ENCODE assay signal across 29 mouse cellular contexts in genomic region chr6:137279576-137279975, GRCm38 (mm10). TPM values are rescaled to one million over a fixed set of nuclear protein-coding genes. Genes with fewer than 3 reads are reported as not detected.
DNase-seq lines count a peak whose midpoint lies in the region; ATAC-seq lines count a peak whose summit lies in the region.
"Had no signal": no experiment of that assay in that cellular context is flagged by ENCODE, and none has a peak within 500 bp of the region (broad histone marks: within the 10 kb centered on the region; RNA-seq: fewer than 3 reads in every experiment).

No protein-coding gene starts in this region.

- DNase-seq in forebrain, embryonic 11.5 days (ENCODE audit: low spot score): no peak
- DNase-seq in heart, adult 11 months: peak; percentile 23
- no peak for DNase-seq in heart, postnatal 36 days
- DNase-seq in midbrain, embryonic 11.5 days (ENCODE audit: low spot score, missing footprints): no peak
- no peak for DNase-seq in kidney, adult 9 months
- DNase-seq: adrenal gland, postnatal 10 days; adrenal gland, postnatal 36 days; B cell, adult 2 months; cerebellum, adult 11 months; cerebellum, adult 2 months; cerebellum, adult 9-11 months; cerebellum, postnatal 25 days; gastrocnemius, postnatal 14 days; heart, adult 18-20 months; heart, postnatal 10 days; heart, postnatal 4 days had no signal

- no peaks in the 10 kb centered on the region for H3K9me3 ChIP-seq in forebrain, embryonic 15.5 days
- no peaks in the 10 kb centered on the region for H3K9me3 ChIP-seq in forebrain, embryonic 11.5 days (ENCODE audit: control insufficient read depth, low read length)
- no peaks in the 10 kb centered on the region for H3K9me3 ChIP-seq in midbrain, embryonic 15.5 days
- H3K9me3 ChIP-seq in midbrain, embryonic 11.5 days (ENCODE audit: control insufficient read depth, low read length): no peaks in the 10 kb centered on the region; the same call in 1 of the 2 replicates
- H3K9me3 ChIP-seq: embryonic facial prominence, embryonic 12.5 days; embryonic facial prominence, embryonic 15.5 days; heart, embryonic 12.5 days; heart, embryonic 15.5 days had no signal

- no peak overlapping the region for H3K4me3 ChIP-seq in forebrain, embryonic 15.5 days
- H3K4me3 ChIP-seq in forebrain, embryonic 11.5 days (ENCODE audit: low read depth, low read length): no peak overlapping the region
- H3K4me3 ChIP-seq in midbrain, embryonic 15.5 days: no peak overlapping the region
- no peak overlapping the region for H3K4me3 ChIP-seq in midbrain, embryonic 11.5 days (ENCODE audit: low read depth, low read length)
- H3K4me3 ChIP-seq: embryonic facial prominence, embryonic 12.5 days; embryonic facial prominence, embryonic 15.5 days; heart, embryonic 12.5 days; heart, embryonic 15.5 days had no signal

- no peak overlapping the region for H3K4me2 ChIP-seq in forebrain, embryonic 15.5 days (replicated peaks)
- H3K4me2 ChIP-seq in forebrain, embryonic 11.5 days (ENCODE audit: low read depth, low read length, severe bottlenecking): no peak overlapping the region
- H3K4me2 ChIP-seq in midbrain, embryonic 15.5 days: no peak overlapping the region
- H3K4me2 ChIP-seq in midbrain, embryonic 11.5 days: no peak overlapping the region
- H3K4me2 ChIP-seq: embryonic facial prominence, embryonic 12.5 days; embryonic facial prominence, embryonic 15.5 days; heart, embryonic 12.5 days; heart, embryonic 15.5 days; hindbrain, embryonic 14.5 days had no signal

- WGBS in forebrain, embryonic 15.5 days: 22% methylated on average over 7 of the region's 7 CpGs
- WGBS in forebrain, embryonic 11.5 days: 75% methylated on average over 7 of the region's 7 CpGs
- WGBS in midbrain, embryonic 15.5 days: 44% methylated on average over 7 of the region's 7 CpGs
- 86% methylated on average over 7 of the region's 7 CpGs for WGBS in midbrain, embryonic 11.5 days

- no peak overlapping the region for H3K9ac ChIP-seq in forebrain, embryonic 15.5 days (replicated peaks)
- H3K9ac ChIP-seq in forebrain, embryonic 11.5 days (ENCODE audit: low read length): no peak overlapping the region
- H3K9ac ChIP-seq in midbrain, embryonic 15.5 days: no peak overlapping the region
- H3K9ac ChIP-seq in midbrain, embryonic 11.5 days (ENCODE audit: low read length): no peak overlapping the region
- H3K9ac ChIP-seq: embryonic facial prominence, embryonic 12.5 days; embryonic facial prominence, embryonic 15.5 days; heart, embryonic 12.5 days; heart, embryonic 15.5 days; hindbrain, embryonic 14.5 days had no signal

- no peaks in the 10 kb centered on the region for H3K36me3 ChIP-seq in forebrain, embryonic 15.5 days
- no peaks in the 10 kb centered on the region for H3K36me3 ChIP-seq in forebrain, embryonic 11.5 days (ENCODE audit: control insufficient read depth, insufficient read depth, low read length)
- H3K36me3 ChIP-seq in midbrain, embryonic 15.5 days (replicated peaks): no peaks in the 10 kb centered on the region
- H3K36me3 ChIP-seq in midbrain, embryonic 11.5 days (ENCODE audit: control insufficient read depth, insufficient read depth, low read length): no peaks in the 10 kb centered on the region
- H3K36me3 ChIP-seq: embryonic facial prominence, embryonic 12.5 days; embryonic facial prominence, embryonic 15.5 days; G1E; heart, embryonic 12.5 days; heart, embryonic 15.5 days had no signal

- H3K4me1 ChIP-seq in forebrain, embryonic 15.5 days: peaks cover 42% of the 10 kb centered on the region
- 0 out of 2 replicates have a peak, but pooled peaks cover 2% of the 10 kb centered on the region for H3K4me1 ChIP-seq in forebrain, embryonic 11.5 days (replicated peaks; ENCODE audit: control insufficient read depth, insufficient read depth, low read length)
- peaks cover 26% of the 10 kb centered on the region for H3K4me1 ChIP-seq in midbrain, embryonic 15.5 days
- no peaks in the 10 kb centered on the region; the same call in 1 of the 2 replicates for H3K4me1 ChIP-seq in midbrain, embryonic 11.5 days (ENCODE audit: control insufficient read depth, insufficient read depth, low read length)
- H3K4me1 ChIP-seq: embryonic facial prominence, embryonic 12.5 days; embryonic facial prominence, embryonic 15.5 days; heart, embryonic 12.5 days; heart, embryonic 15.5 days had no signal

- intact Hi-C loops in heart, postnatal 36 days (cut with DNase I): no loop called here

- ATAC-seq in forebrain, embryonic 15.5 days (replicated peaks): peak; percentile 38; the same call in 1 of the 2 replicates
- no peak for ATAC-seq in forebrain, embryonic 11.5 days (replicated peaks; ENCODE audit: low FRiP score)
- ATAC-seq in midbrain, embryonic 15.5 days (replicated peaks): 0 out of 2 replicates have a peak, but pooled peaks have one; percentile 14
- ATAC-seq in midbrain, embryonic 11.5 days (ENCODE audit: low FRiP score): no peak
- ATAC-seq: hindbrain, postnatal 0 days; inflammation-experienced regulatory T-cells, adult 6 months; intestine, embryonic 16.5 days; Patski had no signal

- H3K27ac ChIP-seq in forebrain, embryonic 15.5 days (replicated peaks): 0 out of 2 replicates have a peak overlapping the region, but pooled peaks have one; percentile 32
- no peak overlapping the region for H3K27ac ChIP-seq in forebrain, embryonic 11.5 days (ENCODE audit: low read depth, low read length)
- no peak overlapping the region for H3K27ac ChIP-seq in midbrain, embryonic 15.5 days
- H3K27ac ChIP-seq in midbrain, embryonic 11.5 days (ENCODE audit: low read depth, low read length): no peak overlapping the region
- H3K27ac ChIP-seq: embryonic facial prominence, embryonic 12.5 days; embryonic facial prominence, embryonic 15.5 days; heart, embryonic 15.5 days; hindbrain, embryonic 14.5 days; hindbrain, postnatal 0 days had no signal

- H3K27me3 ChIP-seq in forebrain, embryonic 15.5 days: no peaks in the 10 kb centered on the region
- H3K27me3 ChIP-seq in forebrain, embryonic 11.5 days (ENCODE audit: control insufficient read depth, insufficient read depth, low read length): no peaks in the 10 kb centered on the region
- no peaks in the 10 kb centered on the region for H3K27me3 ChIP-seq in midbrain, embryonic 15.5 days (replicated peaks)
- H3K27me3 ChIP-seq in midbrain, embryonic 11.5 days (ENCODE audit: control insufficient read depth, insufficient read depth, low read length): no peaks in the 10 kb centered on the region
- H3K27me3 ChIP-seq: CH12.LX; embryonic facial prominence, embryonic 12.5 days; embryonic facial prominence, embryonic 15.5 days; heart, embryonic 12.5 days; heart, embryonic 15.5 days had no signal

RNA-seq across cellular contexts. Expression of gene Ptpro, which starts 27.5 kb away (rescaled TPM):
- 47.8 and 50.3 TPM in 2 replicates for polyA plus RNA-seq in forebrain, embryonic 15.5 days (2015; fragmentation: Nextera tagmentation; extraction: Ambion mirVana)
- 12.5 and 14.4 TPM in 2 replicates for polyA plus RNA-seq in forebrain, embryonic 11.5 days (2014; fragmentation: Nextera tagmentation; extraction: Ambion mirVana)
- total RNA-seq in heart, postnatal 36 days (2021): 1 to 10 TPM; 3.6 to 3.9 TPM
- 71.4 and 77.0 TPM in 2 replicates for polyA plus RNA-seq in midbrain, embryonic 15.5 days (2015; fragmentation: Nextera tagmentation; extraction: Ambion mirVana)
- 17.5 and 19.9 TPM in 2 replicates for polyA plus RNA-seq in midbrain, embryonic 11.5 days (2014; fragmentation: Nextera tagmentation; extraction: Ambion mirVana)
- polyA plus RNA-seq: G1E, Patski had no signal

Comparison
In these comparisons a context has a peak if more than half of its experiments do, and no peak if none do; other contexts are left out.
1. ATAC-seq: peak in forebrain, embryonic 15.5 days (single experiment) and midbrain, embryonic 15.5 days (single experiment); none in forebrain, embryonic 11.5 days (single experiment) and midbrain, embryonic 11.5 days (single experiment).